Mouse (Mus musculus) brain, embryonic 14.5 days (tissue): ENCODE results near the gene Dld. TPM values are rescaled to one million over a fixed set of nuclear protein-coding genes. Genes with fewer than 3 reads are reported as not detected.
A peak's percentile ranks its signal among the peaks of the same experiment; 100 is the strongest.

Source experiments
- DNase-seq: peaks from one replicate; pipeline ENCODE4 v3.0.0-alpha.2; 2011; ENCODE audit warnings: low read depth
- CTCF ChIP-seq: fragments of 200-500 bp; IDR thresholded peaks from 2 replicates; pipeline ENCODE4 v1.5.1; 2012; ENCODE audit warnings: inconsistent platforms, mild to moderate bottlenecking, moderate library complexity, borderline replicate concordance; ENCODE audit not compliant: insufficient read depth, insufficient read length; ENCODE audit errors: extremely low read depth
- POLR2A ChIP-seq: fragments of 200-500 bp; IDR thresholded peaks from 2 replicates; pipeline ENCODE4 v1.6.1; 2012; ENCODE audit warnings: mild to moderate bottlenecking, inconsistent platforms, borderline replicate concordance; ENCODE audit not compliant: poor library complexity, insufficient read depth, insufficient read length, severe bottlenecking; ENCODE audit errors: extremely low read depth
- polyA plus RNA-seq: library from polyadenylated mRNA; depleted of rRNA; stranded (reverse); fragments of >200 nt; gene quantifications from 2 replicates; pipeline ENCODE4 v1.2.3, GENCODE M21; 2012; rRNA removed

Gene Dld
- polyA plus RNA-seq = 58.1 and 62.7 TPM in 2 replicates

- peak; percentile 41; the same call in 1 of the 2 replicates for TF ChIP-seq POLR2A
- no peak for TF ChIP-seq CTCF
Observed at GRCm38 (mm10) chr12:31350944-31351928, at the start of gene Dld. Gene Dld (minus strand): TSS chr12:31351453.

GRCm38 (mm10) chr12:31400821-31401220 lies 49.6 kb upstream of the Dld start:
- DNase-seq = no peak
- TF ChIP-seq CTCF (no peak), POLR2A (no peak)

More at GRCm38 (mm10) chr12:31350944-31351928, at the start of gene Dld:
- peak; percentile 99 for DNase-seq

- no peak for DNase-seq
- no peak for TF ChIP-seq POLR2A
- TF ChIP-seq CTCF = no peak
Observed at GRCm38 (mm10) chr12:31397709-31398108, 46.5 kb upstream of the Dld start.

DNA sequence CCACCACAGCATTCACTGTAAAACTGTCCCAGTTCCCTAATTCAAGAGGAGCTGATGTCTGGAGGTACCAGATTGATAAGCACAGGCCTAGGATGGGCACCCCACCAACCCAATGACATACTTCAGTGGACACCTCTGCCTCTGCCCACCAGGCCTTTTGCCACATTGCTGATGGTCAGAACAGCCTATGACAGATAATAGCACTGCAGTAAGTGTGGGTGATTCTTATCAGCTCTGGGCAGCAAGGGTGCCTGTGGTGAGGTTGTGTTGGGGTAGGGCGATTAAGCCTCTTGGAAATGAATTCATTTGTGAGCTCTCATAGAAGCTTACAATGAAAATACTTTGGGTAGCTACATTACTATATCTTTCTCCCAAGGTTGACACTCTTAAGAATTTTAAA lies 44.6 kb upstream of the Dld start:
- DNase-seq = no peak
- TF ChIP-seq POLR2A (no peak), CTCF (no peak)

DNA sequence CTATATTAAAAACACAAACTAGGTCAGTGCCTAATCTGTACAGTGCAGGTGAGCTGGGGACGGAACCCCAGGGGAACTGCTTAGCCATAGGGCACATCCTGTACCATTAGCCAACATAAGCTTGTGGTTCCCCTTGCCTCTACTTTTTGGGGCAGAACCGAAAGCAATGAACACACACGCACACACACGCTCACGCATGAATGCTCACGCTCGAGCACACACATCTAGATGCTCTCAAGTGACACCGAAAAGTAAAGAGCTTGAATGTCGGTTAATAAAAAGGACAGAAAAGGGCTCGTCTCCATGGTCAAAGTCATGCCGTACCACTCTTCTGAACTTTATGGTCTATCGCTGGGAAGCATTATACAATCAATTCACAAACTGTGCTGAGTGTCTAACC lies 40.4 kb upstream of the Dld start:
- TF ChIP-seq POLR2A = no peak
- DNase-seq = no peak

DNA sequence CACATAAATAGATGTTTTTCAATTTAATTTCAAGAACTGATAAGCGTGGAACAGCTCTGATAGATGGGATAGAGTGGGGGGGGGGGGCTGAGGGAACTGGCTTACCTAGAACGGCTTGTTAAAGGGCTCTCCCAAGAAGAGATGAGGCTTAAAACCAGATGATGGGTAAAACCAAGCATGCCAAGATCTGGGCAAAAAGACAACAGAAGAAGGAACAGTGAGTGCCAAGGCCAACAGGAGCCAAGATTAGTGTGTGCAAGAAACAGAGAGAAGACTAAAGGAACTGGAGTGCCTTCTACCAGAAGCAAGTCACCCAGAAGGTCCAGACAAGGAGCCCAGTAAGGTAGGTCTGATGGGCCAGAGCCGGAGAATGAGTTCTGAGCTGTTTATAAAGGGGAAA lies 39.3 kb upstream of the Dld start, which contains the start of gene Slc26a3:
Gene Slc26a3 (plus strand): TSS at position 301 of the 400 bp plus-strand sequence.
- no peak for DNase-seq
- TF ChIP-seq POLR2A (no peak), CTCF (no peak)

- DNase-seq = no peak
- TF ChIP-seq CTCF (no peak), POLR2A (no peak)
Observed at GRCm38 (mm10) chr12:31387303-31387702, 36.0 kb upstream of the Dld start.

- TF ChIP-seq POLR2A = no peak
- no peak for TF ChIP-seq CTCF
- DNase-seq = no peak
Observed at GRCm38 (mm10) chr12:31382451-31382850, 31.2 kb upstream of the Dld start.

GRCm38 (mm10) chr12:31380878-31381277 lies 29.6 kb upstream of the Dld start:
- peak; percentile 79 for DNase-seq
- no peak for TF ChIP-seq CTCF
- no peak for TF ChIP-seq POLR2A

- TF ChIP-seq CTCF (no peak), POLR2A (no peak)
- DNase-seq = peak; percentile 31
Observed at GRCm38 (mm10) chr12:31377241-31377640, 26.0 kb upstream of the Dld start.

- TF ChIP-seq CTCF (peak; percentile 43; the same call in 1 of the 2 replicates), POLR2A (no peak)
- peak; percentile 80 for DNase-seq
Observed at GRCm38 (mm10) chr12:31376326-31376950, 25.2 kb upstream of the Dld start.
